32 mouse cellular contexts compared by ENCODE assay signal in the genomic region with DNA sequence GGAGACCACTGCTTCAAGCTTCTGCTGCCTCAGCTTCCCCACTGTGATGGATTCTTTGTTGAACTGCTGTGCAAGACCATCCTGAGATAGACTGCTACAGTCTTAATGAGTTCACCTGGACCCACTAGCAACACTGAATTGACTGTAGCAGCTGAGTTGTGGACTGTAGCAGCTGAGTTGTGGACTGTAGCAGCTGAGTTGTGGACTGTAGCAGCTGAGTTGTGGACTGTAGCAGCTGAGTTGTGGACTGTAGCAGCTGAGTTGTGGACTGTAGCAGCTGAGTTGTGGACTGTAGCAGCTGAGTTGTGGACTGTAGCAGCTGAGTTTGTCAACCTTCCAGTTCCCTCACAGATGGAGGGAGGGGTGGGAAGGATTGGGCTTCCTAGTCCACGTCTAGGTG. TPM values are rescaled to one million over a fixed set of nuclear protein-coding genes. Genes with fewer than 3 reads are reported as not detected.
"Had no signal": no experiment of that assay in that cellular context is flagged by ENCODE, and none has a peak within 500 bp of the region (broad histone marks: within the 10 kb centered on the region; RNA-seq: fewer than 3 reads in every experiment).

No protein-coding gene starts in this region.

RNA-seq across cellular contexts. Expression of gene Cd7, which starts 3.8 kb away (rescaled TPM):
- total RNA-seq: left cerebral cortex, postnatal 10 days; left cerebral cortex, postnatal 4 days; midbrain, postnatal 0 days had no signal
- polyA plus RNA-seq: limb, embryonic 10.5 days; limb, embryonic 11.5 days; limb, embryonic 12.5 days; limb, embryonic 13.5 days; lung, embryonic 14.5 days; midbrain, embryonic 10.5 days; midbrain, embryonic 11.5 days; midbrain, embryonic 12.5 days; midbrain, embryonic 14.5 days; midbrain, embryonic 15.5 days; midbrain, embryonic 16.5 days; midbrain, postnatal 0 days; neural tube, embryonic 11.5 days had no signal

RNA-seq across cellular contexts. Expression of gene Sectm1b, which starts 20.3 kb away (rescaled TPM):
- total RNA-seq: left cerebral cortex, adult 8-10 months; left cerebral cortex, postnatal 10 days; left cerebral cortex, postnatal 14 days; left cerebral cortex, postnatal 25 days; left cerebral cortex, postnatal 36 days; left cerebral cortex, postnatal 4 days; liver, adult 2 months; megakaryocyte progenitor cell, adult 5-6 weeks; megakaryocyte, adult 5-6 weeks; megakaryocyte-erythroid progenitor cell, adult 5-6 weeks; midbrain, postnatal 0 days; monocyte, adult 5-6 weeks had no signal
- polyA plus RNA-seq: limb, embryonic 10.5 days; limb, embryonic 11.5 days; limb, embryonic 12.5 days; limb, embryonic 13.5 days; limb, embryonic 14.5 days; liver, embryonic 11.5 days; lung, embryonic 14.5 days; lung, embryonic 15.5 days; macrophage; midbrain, embryonic 10.5 days; midbrain, embryonic 11.5 days; midbrain, embryonic 12.5 days; midbrain, embryonic 13.5 days; midbrain, embryonic 14.5 days; midbrain, embryonic 15.5 days; midbrain, embryonic 16.5 days; midbrain, postnatal 0 days; neural tube, embryonic 11.5 days; neural tube, embryonic 12.5 days had no signal

RNA-seq across cellular contexts. Expression of gene Sectm1a, which starts 38.0 kb away (rescaled TPM):
- total RNA-seq: left cerebral cortex, adult 8-10 months; left cerebral cortex, postnatal 10 days; left cerebral cortex, postnatal 14 days; left cerebral cortex, postnatal 25 days; left cerebral cortex, postnatal 36 days; megakaryocyte progenitor cell, adult 5-6 weeks; megakaryocyte-erythroid progenitor cell, adult 5-6 weeks; midbrain, postnatal 0 days; monocyte, adult 5-6 weeks had no signal
- polyA plus RNA-seq: limb, embryonic 10.5 days; limb, embryonic 11.5 days; limb, embryonic 12.5 days; lung, adult 2 months; lung, embryonic 16.5 days; macrophage; midbrain, embryonic 10.5 days; midbrain, embryonic 11.5 days; midbrain, embryonic 12.5 days; midbrain, embryonic 13.5 days; midbrain, embryonic 14.5 days; midbrain, embryonic 15.5 days; midbrain, embryonic 16.5 days; midbrain, postnatal 0 days; neural tube, embryonic 11.5 days; neural tube, embryonic 12.5 days had no signal
